Mouse (Mus musculus) heart, postnatal 0 days (tissue): ENCODE measurements around the gene Tenm2. TPM values are rescaled to one million over a fixed set of nuclear protein-coding genes. Genes with fewer than 3 reads are reported as not detected.

ENCODE experiments used
- ATAC-seq: fragments of 200-750 bp; cut with Nextera tagmentation; 2 replicates; pipeline ENCODE4 v1.8.0; 2017; ENCODE audit warnings: low read depth, moderate number of reproducible peaks, moderate library complexity; ENCODE audit not compliant: insufficient read depth
- DNase-seq: peaks from one replicate; pipeline ENCODE4 v3.0.0-alpha.2; 2016; ENCODE audit warnings: low spot score
- H3K27ac ChIP-seq: fragments of 300-500 bp; sonication (generic); 2 replicates; pipeline ENCODE4 v1.5.1; 2014; ENCODE audit warnings: low read depth, mild to moderate bottlenecking
- H3K27me3 ChIP-seq: fragments of 300-500 bp; sonication (generic); 2 replicates; pipeline ENCODE4 v1.6.1; 2014; ENCODE audit warnings: low read length, mixed read lengths; ENCODE audit not compliant: control insufficient read depth, insufficient read depth
- H3K36me3 ChIP-seq: fragments of 300-500 bp; sonication (generic); replicated peaks from 2 replicates; pipeline ENCODE4 v1.6.1; 2014; ENCODE audit warnings: low read length, mixed read lengths; ENCODE audit not compliant: control insufficient read depth, insufficient read depth
- H3K4me1 ChIP-seq: fragments of 300-500 bp; sonication (generic); 2 replicates; pipeline ENCODE4 v1.6.1; 2014; ENCODE audit warnings: antibody characterized with exemption; ENCODE audit not compliant: control insufficient read depth, insufficient read depth
- H3K4me2 ChIP-seq: fragments of 300-500 bp; sonication (generic); 2 replicates; pipeline ENCODE4 v1.6.1; 2014; ENCODE audit warnings: low read depth, mild to moderate bottlenecking, low read length, moderate library complexity
- H3K4me3 ChIP-seq: fragments of 300-500 bp; sonication (generic); 2 replicates; pipeline ENCODE4 v1.5.1; 2014; ENCODE audit warnings: low read depth, low read length
- H3K9ac ChIP-seq: fragments of 300-500 bp; sonication (generic); replicated peaks from 2 replicates; pipeline ENCODE4 v1.6.1; 2014; ENCODE audit warnings: low read depth, low read length, mixed read lengths
- H3K9me3 ChIP-seq: fragments of 300-500 bp; sonication (generic); replicated peaks from 2 replicates; pipeline ENCODE4 v1.6.1; 2016; ENCODE audit warnings: low read length; ENCODE audit not compliant: control insufficient read depth
- CTCF ChIP-seq: IDR thresholded peaks from 2 replicates; pipeline ENCODE4 v1.5.1; 2016; ENCODE audit warnings: antibody characterized with exemption, control low read depth, low read depth
- EP300 ChIP-seq: IDR thresholded peaks from 2 replicates; pipeline ENCODE4 v1.6.1; 2016; ENCODE audit warnings: antibody characterized with exemption, low read depth
- WGBS: fragments of 180-500 bp; shearing (Covaris S2); extraction: QIAGEN DNeasy Blood & Tissue Kit; methylation state at CpG from one replicate; pipeline ENCODE4 v1.1.7; 2014; 5-methylcytosine and 5-hydroxymethylcytosine counted together
- polyA plus RNA-seq: library from polyadenylated mRNA; unstranded; fragments of >200 nt; fragmentation: Nextera tagmentation; extraction: Ambion mirVana; gene quantifications from 2 replicates; pipeline ENCODE4 v1.2.1, GENCODE M21; 2015
- total RNA-seq: library from RNA; depleted of rRNA; stranded (reverse); fragments of >200 nt; gene quantifications from 2 replicates; pipeline ENCODE4 v1.2.3, GENCODE M21; 2014; ENCODE audit warnings: low replicate concordance

The Tenm2 gene
- total and polyA plus RNA-seq, 2 experiments from 2014 or later: 0.14 to 0.95 TPM

GRCm38 (mm10) chr11:36292206-36292605 is 943.6 kb downstream of the Tenm2 start:
- no peak; the same call in 1 of the 2 replicates for TF ChIP-seq CTCF
- no peak for TF ChIP-seq EP300
- Histone ChIP-seq H3K27me3 (no peaks in the 10 kb centered on the region), H3K36me3 (no peaks in the 10 kb centered on the region), H3K9me3 (no peaks in the 10 kb centered on the region), H3K9ac (no peak overlapping the region), H3K4me3 (no peak overlapping the region), H3K4me1 (no peaks in the 10 kb centered on the region), H3K27ac (no peak overlapping the region), H3K4me2 (no peak overlapping the region)
- ATAC-seq: no peak
- DNase-seq: no peak
- 40% methylated on average over 6 of the region's 6 CpGs for WGBS

- TF ChIP-seq EP300: no peak
- no peak for TF ChIP-seq CTCF
- WGBS: 79% methylated on average over 6 of the region's 6 CpGs
- DNase-seq: no peak
- ATAC-seq: no peak
- Histone ChIP-seq H3K4me2 (no peak overlapping the region), H3K9me3 (no peaks in the 10 kb centered on the region), H3K27ac (no peak overlapping the region), H3K4me1 (no peaks in the 10 kb centered on the region), H3K4me3 (no peak overlapping the region), H3K27me3 (no peaks in the 10 kb centered on the region), H3K36me3 (no peaks in the 10 kb centered on the region), H3K9ac (no peak overlapping the region)
Measured at GRCm38 (mm10) chr11:36286246-36286645, 949.5 kb downstream of the Tenm2 start.

- WGBS: 52% methylated on average over 7 of the region's 7 CpGs
Measured at GRCm38 (mm10) chr11:36280533-36280932, 955.2 kb downstream of the Tenm2 start.

GRCm38 (mm10) chr11:36277903-36278215 is 957.9 kb downstream of the Tenm2 start:
- Histone ChIP-seq H3K4me2 (no peak overlapping the region), H3K36me3 (no peaks in the 10 kb centered on the region), H3K9me3 (no peaks in the 10 kb centered on the region), H3K4me1 (no peaks in the 10 kb centered on the region), H3K4me3 (no peak overlapping the region), H3K27ac (no peak overlapping the region), H3K27me3 (no peaks in the 10 kb centered on the region), H3K9ac (no peak overlapping the region)
- DNase-seq: no peak
- ATAC-seq: no peak
- no peak for TF ChIP-seq CTCF
- TF ChIP-seq EP300: no peak
- WGBS: 88% methylated on average over 9 of the region's 9 CpGs

More at GRCm38 (mm10) chr11:36280533-36280932, 955.2 kb downstream of the Tenm2 start:
- Histone ChIP-seq H3K27ac (no peak overlapping the region), H3K4me2 (no peak overlapping the region), H3K4me1 (no peaks in the 10 kb centered on the region), H3K9ac (no peak overlapping the region), H3K27me3 (no peaks in the 10 kb centered on the region), H3K9me3 (no peaks in the 10 kb centered on the region), H3K36me3 (no peaks in the 10 kb centered on the region), H3K4me3 (no peak overlapping the region)
- TF ChIP-seq EP300 (no peak), CTCF (no peak)
- no peak for ATAC-seq
- DNase-seq: no peak

GRCm38 (mm10) chr11:36277192-36277902 is 958.4 kb downstream of the Tenm2 start:
- no peak overlapping the region for H3K27ac ChIP-seq
- ATAC-seq (no peak), DNase-seq (no peak)
- TF ChIP-seq CTCF (no peak), EP300 (no peak)
- no peaks in the 10 kb centered on the region for H3K4me1 ChIP-seq
- no peaks in the 10 kb centered on the region for H3K9me3 ChIP-seq
- H3K4me2 ChIP-seq: no peak overlapping the region
- H3K27me3 ChIP-seq: no peaks in the 10 kb centered on the region
- no peak overlapping the region for H3K4me3 ChIP-seq
- no peaks in the 10 kb centered on the region for H3K36me3 ChIP-seq
- no peak overlapping the region for H3K9ac ChIP-seq
- 73% methylated on average over 20 of the region's 20 CpGs for WGBS

GRCm38 (mm10) chr11:36276015-36276414 is 959.7 kb downstream of the Tenm2 start:
- TF ChIP-seq EP300 (no peak), CTCF (no peak)
- Histone ChIP-seq H3K27ac (no peak overlapping the region), H3K4me2 (no peak overlapping the region), H3K4me1 (no peaks in the 10 kb centered on the region), H3K9me3 (no peaks in the 10 kb centered on the region), H3K9ac (no peak overlapping the region), H3K36me3 (no peaks in the 10 kb centered on the region), H3K4me3 (no peak overlapping the region), H3K27me3 (no peaks in the 10 kb centered on the region)
- 33% methylated on average over 5 of the region's 5 CpGs for WGBS
- ATAC-seq (no peak), DNase-seq (no peak)
